Mouse (Mus musculus) layer of hippocampus, postnatal 14 days (tissue): ENCODE data around the gene P3h3. TPM values are rescaled to one million over a fixed set of nuclear protein-coding genes. Genes with fewer than 3 reads are reported as not detected.
A peak's percentile ranks its signal among the peaks of the same experiment; 100 is the strongest.
"Not testable (repeated sequence)": the region's sequence is repeated elsewhere in the genome, so short reads cannot be mapped to it uniquely, and the experiment has no call there.

Source experiments
- DNase-seq, 2 experiments: peaks; one replicate each; pipeline ENCODE4 v3.0.0; 2021 to 2022; ENCODE audit warnings: low spot score in 2 of 2, mixed read lengths in 1 of 2
- long read RNA-seq, 2 experiments: library from polyadenylated mRNA; stranded (forward); transcript quantifications; one replicate each; pipeline ENCODE4 v2.0.0; 2021
- total RNA-seq, 2 experiments: library from RNA; stranded (reverse); gene quantifications; 2 replicates each; pipeline ENCODE4 v1.2.3; 2021

P3h3 gene
- 10 to 100 TPM; 24.7 to 24.8 TPM for total RNA-seq
- long read RNA-seq, experiment 1, partial matches to known transcripts = 1 of 15 reads
- long read RNA-seq, experiment 1, other reads (novel, unspliced or antisense) = 13 of 15 reads
- long read RNA-seq, experiment 2, partial matches to known transcripts = 0 of 11 reads
- long read RNA-seq, experiment 2, other reads (novel, unspliced or antisense) = 11 of 11 reads

DNA sequence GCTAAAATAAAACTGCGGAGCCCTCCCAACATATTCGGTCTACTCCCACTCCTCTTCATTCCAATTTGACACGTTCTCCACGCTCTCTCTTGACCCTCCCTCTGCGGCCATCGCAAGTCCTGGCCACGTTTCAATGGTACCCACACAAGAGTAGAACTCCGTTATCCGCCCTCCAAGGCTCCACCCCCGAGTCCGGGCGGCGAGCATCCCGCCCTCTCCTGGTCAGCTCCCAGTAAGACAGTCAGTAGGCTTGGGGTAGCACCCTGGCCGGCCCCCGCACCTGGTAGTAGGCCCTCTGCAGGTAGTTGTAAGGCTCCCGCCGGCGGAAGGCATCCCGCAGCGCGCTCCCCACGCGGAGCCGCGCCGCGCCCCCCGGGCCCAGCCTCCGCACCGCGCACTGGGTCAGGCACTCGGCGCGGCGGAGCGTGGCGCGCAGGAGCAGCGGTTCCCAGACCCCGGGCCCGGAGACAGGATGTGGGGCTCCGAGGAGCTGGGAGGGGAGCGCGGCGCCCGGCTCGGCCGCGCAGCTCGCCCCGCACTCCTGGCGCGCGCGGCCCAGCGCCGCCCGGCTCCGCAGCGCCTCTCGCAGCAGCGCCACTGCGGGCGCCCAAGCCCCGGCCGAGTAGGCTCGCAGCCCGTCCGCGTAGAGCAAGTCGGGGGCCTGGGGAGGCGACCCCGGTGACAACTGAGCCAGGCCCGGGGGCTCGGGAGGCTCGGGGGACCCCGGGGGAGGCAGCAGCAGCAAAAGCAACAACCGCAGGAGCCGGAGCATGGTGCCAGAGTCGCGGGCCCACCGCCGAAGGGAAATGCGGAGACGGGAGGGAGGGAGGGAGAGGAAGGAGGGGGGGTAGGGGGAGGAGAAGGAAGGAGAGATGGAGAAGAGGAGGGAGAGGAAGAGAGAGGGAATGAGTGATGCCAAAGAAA, at the start of gene P3h3:
TSS of gene P3h3 (minus strand) at position 837 of the 924 bp plus-strand sequence.
- DNase-seq = peak; percentile 88 to 89

DNA sequence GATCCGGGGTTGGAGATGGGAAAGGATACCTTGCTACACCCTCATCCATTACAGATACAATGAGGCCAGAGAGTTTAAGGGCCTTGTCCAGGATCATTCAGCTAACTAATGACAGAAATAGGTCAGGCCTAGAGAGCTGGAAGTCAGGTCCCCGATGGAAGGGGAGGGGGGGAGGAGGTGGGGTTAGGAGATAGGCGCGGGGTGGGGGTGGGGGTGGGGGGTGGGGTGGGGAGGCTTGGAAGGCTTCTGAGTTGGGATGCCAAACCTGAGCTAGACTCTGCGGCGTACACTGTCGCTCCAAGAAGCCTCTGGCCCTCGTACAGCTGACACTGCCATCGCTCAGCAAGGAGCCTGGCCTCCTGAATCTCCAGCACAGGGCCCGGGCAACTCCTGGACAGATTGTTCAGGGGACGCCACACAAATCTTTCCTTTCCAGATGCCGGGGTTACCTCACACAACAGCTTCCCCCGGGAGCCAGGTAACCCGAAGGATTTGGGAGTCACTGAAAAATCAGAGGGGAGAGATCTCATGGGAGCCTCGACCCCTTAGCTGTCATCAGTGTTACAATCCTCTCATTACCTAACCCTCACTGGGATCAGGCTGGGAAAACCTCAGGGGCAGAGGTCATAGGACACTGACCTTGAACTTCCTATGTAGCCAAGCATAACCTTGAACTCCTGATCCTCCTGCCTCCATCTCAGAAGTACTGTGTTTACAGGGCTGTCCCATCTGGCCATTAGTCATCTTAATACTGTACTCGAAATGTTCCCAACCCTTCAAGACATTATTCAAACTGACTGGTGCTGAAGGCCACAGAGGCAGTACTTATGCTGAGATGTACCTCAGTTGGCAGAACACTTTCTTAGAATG, 47.7 kb upstream of the P3h3 start:
- no peak for DNase-seq

DNA sequence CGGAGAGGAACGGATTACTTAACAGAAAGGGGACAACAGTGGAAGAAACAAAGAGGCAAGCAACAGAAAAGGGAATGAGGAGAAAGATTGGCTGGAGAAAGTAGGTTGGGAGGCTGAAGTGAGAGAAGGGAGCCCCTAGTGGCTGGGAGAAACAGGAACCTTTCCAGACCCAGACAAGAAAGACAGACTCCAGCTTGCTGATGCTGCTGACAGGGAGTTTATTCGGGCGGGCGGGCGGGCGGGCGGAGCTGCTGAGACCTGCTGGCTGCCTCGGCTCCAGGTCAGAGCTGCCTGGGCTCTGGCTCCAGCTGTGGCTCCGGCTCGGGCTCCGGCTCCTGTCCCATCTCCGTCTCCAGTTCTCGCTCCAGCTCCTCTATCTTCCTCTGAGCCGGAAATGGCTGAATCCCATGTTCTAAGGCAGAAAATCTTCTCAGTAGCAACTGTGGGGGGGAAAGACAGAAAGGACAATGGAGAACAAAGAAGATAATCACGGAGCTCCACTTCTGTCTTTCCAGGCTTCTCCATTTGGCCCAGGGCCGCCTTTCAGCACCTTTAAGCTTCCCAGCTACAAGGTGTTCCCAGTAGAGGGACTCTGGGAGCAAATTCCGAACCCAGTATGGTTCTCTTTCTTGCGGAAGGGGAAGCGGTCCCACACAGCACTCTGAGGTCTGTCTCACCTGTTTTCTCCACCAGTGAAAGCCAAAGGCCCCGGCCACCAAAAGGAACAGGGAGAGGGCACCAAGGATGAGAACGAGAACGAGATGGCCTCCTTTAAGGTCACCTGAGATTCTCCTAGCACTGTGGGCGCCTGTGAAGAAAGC, 46.8 kb upstream of the P3h3 start:
- peak; percentile 77 to 91 for DNase-seq

DNA sequence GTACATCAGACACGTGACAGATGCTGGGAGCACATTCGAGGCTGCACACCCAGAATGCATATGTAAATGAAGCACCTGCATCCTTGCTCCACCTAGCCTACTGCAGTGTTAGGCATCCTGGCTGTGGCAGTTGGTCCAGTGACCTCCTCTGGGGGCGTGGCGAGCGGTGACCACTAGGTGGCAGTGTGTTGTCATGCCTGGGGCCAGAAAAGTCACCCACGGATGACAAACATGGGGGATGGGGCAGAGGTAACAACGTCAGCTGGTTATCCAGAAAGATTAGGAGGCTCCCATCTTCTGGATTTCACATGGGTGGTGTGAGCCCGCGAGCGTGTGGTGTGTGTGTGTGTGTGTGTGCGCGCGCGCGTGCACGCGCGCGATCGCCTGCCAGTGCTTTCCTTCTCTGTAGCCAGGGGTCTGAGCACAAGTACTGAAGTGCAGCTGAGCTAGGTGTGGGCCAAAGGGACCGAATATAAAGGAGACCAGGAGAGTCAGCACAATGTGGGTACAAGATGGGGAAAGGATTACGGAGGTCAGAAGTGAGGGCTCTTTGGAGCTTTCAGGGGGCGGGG, 46.1 kb upstream of the P3h3 start:
- peak; percentile 91 to 94 for DNase-seq

DNA sequence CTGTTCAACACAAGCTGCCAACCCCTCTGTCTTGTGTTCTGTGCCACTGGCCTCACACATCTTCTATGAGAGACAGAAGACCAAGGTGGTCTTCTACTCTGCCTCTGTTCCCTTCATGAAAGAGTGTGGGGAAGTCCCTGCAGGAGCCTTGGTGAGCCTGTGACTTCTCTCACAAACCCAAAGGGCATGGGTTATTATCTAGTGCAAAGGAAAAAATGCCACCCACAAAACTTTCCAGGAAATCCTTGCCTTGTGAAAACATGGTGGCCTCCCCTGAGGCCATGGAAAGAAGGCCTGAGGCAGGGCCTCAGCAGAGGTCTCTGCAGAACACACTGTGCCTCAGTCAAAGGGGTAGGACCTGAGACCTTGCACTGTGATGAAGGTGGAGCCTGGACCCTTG, 44.3 kb upstream of the P3h3 start:
- no peak for DNase-seq

DNA sequence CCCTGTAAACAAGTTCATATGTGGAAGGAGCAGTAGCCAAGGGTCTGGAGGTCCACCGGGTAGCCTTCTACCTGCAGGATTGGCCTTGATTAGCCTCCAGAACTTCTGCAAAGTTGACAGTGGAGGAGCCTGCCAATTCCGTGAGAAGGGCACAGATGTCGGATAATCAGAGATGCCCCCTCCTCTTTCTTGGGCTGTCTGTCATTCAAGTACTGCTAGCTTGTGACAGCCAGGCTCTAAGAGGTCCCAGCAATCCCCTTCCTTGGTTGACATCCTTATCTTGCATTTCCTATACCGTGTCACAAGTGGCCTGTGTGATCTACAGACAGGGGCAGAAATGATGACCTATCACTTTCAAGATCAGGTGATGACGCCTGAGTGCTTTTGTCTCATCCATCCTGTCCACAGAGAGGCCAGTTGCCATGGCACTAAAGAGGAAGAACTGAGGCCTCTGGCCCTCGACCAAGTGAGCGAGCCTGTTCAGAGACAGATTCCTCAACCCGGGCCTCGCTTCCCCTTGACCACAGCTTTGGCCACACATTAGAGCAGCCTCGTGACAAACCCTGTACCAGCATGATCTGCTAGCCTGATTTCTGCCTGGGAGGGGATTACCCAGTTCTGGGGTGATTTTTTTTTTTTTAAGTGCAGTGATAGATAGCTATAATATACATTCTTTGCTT, 43.4 kb upstream of the P3h3 start:
- DNase-seq = peak in 1 of 2 experiments; percentile 67

DNA sequence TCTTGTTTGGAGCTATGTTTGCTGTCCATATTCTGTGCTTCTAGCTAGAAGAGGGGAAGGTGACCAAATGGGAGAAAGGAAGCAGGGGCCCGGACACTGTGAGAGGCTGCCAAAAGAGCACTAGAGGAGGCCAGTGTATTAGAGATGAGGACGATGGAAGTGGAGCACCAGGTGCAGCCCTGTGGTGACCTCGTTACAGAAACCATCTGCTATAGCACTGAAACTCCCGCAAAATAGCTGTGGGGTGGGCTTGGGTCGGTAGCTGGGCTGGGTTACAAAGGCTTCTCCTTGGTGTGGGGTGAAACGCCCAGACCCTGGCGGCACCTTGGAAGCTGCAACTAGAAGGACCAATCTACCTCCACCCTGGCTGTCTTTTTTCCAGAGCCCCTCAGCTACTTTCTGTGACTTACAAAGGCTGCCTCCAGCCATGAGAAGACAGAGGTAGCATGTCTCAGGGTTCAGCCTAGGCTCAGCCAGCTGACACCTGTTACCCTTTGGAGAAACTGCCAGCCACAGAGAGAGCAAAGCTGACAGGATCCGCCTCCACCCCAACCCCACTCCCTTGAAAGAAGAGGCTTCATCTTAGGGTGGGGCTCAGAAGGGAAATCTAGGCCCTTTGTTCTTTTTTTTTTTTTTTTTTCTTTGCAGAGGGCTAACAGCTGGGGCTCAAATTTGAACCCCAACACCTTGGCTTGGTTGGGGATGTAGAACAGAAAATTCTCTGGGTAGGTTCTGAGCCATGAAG, 42.7 kb upstream of the P3h3 start:
- DNase-seq = no peak

DNA sequence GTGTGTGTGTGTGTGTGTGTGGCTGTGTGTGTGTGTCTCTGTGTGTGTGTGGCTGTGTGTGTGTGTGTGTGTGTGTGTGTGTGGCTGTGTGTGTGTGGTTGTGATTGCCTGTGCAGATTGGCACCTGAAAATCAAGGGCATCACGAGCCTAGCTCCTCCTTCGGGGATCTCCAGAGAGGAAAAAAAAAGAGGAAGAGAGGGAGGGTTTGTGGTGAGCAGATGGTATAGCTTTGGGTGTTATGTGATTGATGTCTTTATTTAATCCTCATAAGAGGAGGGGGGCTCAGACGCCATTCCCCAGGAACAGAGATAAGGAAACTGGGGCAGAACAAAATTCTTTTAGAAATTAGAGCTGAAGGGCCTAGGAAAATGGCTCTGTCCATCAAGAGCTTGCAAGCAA, 40.8 kb upstream of the P3h3 start:
- no peak for DNase-seq

DNA sequence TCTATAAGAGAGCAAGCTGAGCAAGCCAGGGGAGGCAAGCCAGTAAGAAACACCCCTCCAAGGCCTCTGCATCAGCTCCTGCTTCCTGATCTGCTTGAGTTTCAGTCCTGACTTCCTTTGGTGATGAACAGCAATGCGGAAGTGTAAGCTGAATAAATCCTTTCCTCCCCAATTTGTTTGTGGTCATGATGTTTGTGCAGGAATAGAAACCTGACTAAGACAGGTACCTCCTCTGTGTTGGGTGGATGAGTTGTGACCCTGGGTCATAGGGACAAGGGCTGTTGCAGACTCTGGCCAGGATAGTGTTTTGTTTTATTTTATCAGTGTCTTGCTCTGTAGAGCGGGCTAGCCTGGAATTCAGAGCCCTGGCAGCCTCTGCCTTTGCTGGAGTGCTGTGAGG, 36.6 kb upstream of the P3h3 start:
- not testable (repeated sequence) for DNase-seq

DNA sequence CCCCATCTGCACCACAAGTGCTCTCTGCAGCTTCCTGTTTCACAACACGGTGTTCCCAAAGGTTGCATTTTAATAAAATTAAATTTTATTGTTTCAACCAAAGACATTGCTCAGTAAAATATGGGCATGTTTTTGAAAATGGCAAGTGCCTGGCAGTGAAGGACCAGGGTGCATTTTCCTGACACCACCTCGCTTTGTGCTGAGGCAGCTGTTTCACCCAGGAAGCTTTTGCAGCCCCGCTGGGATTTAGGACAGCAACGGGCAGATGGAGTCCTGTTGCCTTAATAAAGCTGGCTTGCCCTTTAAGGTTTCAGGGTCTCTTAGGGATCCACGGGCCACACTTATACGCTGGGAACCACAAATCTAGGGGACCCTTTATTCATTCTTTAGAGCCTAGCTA, 33.4 kb upstream of the P3h3 start:
- DNase-seq = no peak

DNA sequence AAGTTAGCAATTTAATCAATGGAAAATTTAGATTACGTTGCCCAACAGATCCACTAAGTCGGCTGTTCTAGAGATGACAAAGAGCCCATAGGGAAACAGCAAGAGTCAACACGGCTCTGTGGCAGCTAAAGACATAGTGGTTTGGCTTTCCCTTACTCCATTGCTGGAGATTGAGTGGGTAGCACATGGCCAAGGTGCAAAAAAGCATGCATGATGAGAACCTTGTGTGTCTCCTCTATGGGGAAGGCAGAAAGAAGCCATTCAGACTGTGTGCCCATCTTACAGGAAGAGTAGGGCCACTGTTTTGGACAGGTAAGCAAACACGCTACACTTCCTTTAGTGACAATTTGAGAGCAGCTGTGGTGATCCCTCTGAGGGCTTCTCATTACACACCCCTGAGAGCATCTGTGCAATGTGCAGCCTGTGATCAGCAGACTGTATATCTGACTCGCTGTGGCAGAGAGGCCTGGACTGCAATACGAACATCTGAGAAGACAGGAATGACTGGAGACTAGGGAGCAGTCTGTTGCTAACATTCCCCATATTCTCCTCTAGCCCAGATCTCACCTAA, 31.1 kb upstream of the P3h3 start:
- no peak for DNase-seq

DNA sequence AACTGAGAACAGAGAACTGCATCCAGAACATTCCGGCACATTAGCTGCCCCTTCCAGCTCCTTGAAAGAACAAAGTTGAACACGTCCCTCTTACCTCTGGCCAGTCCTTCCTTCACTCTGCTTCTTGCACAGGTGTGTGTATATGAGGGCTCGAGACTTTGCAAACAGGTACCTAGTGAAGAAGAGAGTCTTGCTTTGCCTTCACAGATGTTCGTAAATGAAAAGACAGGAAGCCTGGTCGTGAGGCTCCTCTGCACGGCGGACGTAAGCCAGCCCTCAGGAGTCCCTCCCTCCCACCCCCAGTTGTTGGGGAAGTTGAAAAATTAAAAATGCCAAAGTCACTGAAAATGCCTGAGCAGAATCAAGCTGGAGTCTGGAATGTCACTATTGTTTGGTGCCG, 30.4 kb upstream of the P3h3 start, which contains the start of gene Cd4:
TSS of gene Cd4 (minus strand) at position 236 of the 400 bp plus-strand sequence.
- no peak for DNase-seq

DNA sequence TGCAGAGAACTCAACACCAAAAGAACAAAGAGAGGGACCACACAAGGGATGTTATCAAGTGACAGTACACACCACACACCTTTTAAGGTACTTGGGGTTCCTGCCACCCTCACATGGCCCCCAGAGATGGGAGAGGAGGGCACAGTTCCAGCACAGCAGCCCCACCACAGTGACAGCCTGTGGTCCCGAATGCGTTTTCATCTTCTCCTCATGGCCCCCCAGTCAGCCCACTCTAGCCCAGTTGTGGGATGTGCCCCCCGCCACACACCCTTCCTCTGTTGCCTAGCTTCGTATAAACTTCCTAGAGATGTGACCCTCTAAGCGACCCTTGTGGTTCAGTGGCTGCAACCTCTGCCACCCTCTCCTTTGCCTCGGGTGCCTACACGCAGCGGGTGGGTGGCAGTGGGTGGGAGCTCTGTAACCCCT, 28.4 kb upstream of the P3h3 start:
- DNase-seq = no peak

DNA sequence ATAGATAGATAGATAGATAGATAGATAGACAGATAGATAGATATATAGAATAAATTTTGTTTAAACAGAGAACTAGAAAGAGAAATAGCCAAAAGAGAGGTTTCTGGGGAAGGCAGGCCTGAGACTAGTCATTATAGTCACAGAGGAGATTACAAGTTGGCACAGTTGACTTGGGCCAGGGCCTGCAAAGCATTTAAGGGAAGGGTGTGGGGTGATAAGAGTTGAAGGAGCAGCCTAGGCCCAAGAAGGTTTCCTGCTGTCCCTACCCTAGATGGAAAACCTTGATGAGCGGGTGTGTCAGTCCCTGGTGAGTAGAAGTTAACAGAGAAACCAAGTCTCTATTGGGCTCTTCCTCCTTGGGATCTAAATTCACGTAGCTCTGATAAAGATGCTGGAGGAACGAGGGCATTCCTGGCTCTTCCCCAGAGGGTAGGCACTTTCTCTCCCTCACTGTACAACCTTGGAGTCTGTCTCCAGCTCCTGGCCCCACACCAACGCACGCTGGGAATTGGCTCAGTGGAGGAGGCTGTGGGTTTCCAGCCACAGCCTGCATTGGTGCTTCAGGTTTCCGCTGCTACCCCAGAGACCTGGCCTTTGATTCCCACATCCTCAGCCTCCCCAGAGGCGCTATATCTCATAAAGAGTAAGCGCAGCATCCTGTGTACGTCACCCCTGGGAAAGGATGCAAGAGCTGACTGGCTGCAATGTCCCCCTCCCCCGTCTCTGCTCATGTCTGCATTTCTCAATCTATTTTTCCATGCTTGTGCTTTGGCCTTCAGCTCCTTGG, 27.4 kb upstream of the P3h3 start:
- peak in 1 of 2 experiments; percentile 17 for DNase-seq

DNA sequence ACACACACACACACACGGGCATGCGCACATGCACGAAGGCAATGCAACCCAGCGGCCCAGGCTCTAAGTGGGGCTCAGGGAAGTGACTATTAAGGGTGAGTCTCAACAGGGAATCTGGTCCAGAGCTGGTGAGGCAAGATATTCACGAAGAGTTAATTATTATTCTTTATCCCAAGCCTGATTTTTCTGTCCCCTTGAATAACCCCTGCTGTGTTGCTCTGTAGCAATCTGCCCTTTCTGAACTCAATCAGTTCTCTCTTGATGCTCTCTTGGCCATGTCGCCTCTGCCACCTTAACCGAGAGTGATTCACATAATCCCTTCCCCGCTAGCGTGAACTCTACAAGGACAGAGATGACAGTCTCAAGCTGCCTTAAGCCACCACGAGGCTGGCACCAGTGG, 25.8 kb upstream of the P3h3 start:
- DNase-seq = no peak

DNA sequence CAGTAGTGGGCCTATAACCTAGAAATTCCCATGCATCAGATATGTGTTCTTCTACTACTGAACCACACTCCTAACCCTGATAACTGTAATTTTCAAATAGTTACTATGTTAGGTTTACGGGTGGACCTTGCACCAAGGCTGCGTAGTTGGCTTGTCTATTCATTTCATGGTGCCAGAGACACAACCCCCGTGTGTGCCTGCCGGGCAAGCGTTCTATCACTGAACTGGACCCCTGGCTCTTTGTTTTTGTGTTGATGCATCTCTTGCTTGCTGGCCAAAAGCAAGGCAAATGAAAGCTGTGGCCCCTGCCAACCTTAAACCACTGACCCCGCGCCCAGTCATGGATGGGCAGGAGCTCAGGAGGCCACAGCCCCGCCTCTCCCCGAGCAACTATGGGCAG, 24.3 kb upstream of the P3h3 start:
- no peak for DNase-seq

DNA sequence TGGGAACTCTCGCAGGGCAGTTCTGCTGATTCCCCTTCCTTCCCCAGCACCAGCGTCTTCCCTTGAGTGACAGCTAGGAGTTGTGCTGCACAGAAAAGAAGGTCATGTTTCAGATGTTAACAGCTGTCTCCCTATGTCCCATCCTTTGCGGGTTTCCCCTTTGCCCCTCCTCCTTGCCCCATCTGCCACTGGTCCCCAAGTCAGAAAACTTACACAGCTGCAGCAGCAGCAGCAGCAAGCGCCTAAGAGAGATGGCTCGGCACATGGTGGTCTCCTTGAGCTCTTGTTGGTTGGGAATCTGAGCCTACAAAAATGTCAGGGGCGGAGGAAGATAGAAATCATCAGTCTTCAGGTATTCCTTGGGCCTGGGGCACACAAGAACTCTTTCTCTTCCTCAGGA, 21.8 kb upstream of the P3h3 start:
- DNase-seq = no peak

DNA sequence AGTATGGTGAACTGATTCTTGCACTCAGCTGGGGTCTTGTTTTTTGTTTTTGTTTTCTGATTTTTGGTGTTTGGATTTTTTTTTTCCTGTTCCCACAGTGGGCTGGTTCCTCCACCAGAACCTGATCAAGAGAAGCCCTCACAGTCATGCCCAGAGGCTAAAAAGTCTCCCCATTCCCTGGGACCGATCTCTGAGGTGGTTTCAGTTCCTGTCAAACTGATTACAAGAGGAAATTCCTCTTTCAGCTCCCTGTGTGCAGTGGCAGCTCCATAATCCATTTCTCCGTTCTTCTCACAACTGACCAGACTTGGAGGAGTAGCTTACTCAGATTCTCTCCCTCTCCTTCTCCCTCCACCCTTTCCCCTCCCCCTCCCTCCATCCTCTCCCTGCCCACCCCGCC, 16.8 kb upstream of the P3h3 start:
- no peak for DNase-seq
